Mouse (Mus musculus) megakaryocyte-erythroid progenitor cell, adult 5-6 weeks (primary cell): Measurements from ENCODE around the gene Tmem230. TPM values are rescaled to one million over a fixed set of nuclear protein-coding genes. Genes with fewer than 3 reads are reported as not detected.

ENCODE experiments used
- total RNA-seq, 2 experiments: library from RNA; stranded (forward) in 1 of 2; stranded (reverse) in 1 of 2; fragments of 200-1000, 215-1000 nt in 1 of 2; fragments of >200 nt in 1 of 2; fragmentation: Nextera tagmentation in 1 of 2; gene quantifications; 2 replicates each; pipeline ENCODE4 v1.2.3; 2014 to 2017

Tmem230 gene
- total RNA-seq, 2 experiments from 2014 or later, result 28.3 to 29.5 TPM

Other genes starting within 250 kb of the Tmem230 start
- gene Rassf2, start 217.5 kb downstream of the Tmem230 start, total RNA-seq (2014; fragmentation: Nextera tagmentation), result 4.3 and 10.8 TPM in 2 replicates
- 2.3 and 4.8 TPM in 2 replicates for gene Rassf2, start 217.5 kb downstream of the Tmem230 start, total RNA-seq (2017)
- gene Slc23a2, start 102.7 kb downstream of the Tmem230 start, total RNA-seq (2014; fragmentation: Nextera tagmentation), result 7.1 and 9.3 TPM in 2 replicates
- 5.5 and 7.3 TPM in 2 replicates for gene Slc23a2, start 102.7 kb downstream of the Tmem230 start, total RNA-seq (2017)
- gene Pcna, start 5.5 kb upstream of the Tmem230 start, total RNA-seq (2014; fragmentation: Nextera tagmentation), result 722 and 749 TPM in 2 replicates
- 719 and 736 TPM in 2 replicates for gene Pcna, start 5.5 kb upstream of the Tmem230 start, total RNA-seq (2017)
- 15.0 and 15.6 TPM in 2 replicates for gene Cds2, start 15.3 kb upstream of the Tmem230 start, total RNA-seq (2014; fragmentation: Nextera tagmentation)
- gene Cds2, start 15.3 kb upstream of the Tmem230 start, total RNA-seq (2017), result 10.9 and 26.8 TPM in 2 replicates
- not detected in 2 replicates for gene Prokr2, start 137.6 kb upstream of the Tmem230 start, total RNA-seq (2014; fragmentation: Nextera tagmentation)
- not detected in 2 replicates for gene Prokr2, start 137.6 kb upstream of the Tmem230 start, total RNA-seq (2017)